Mouse (Mus musculus): ENCODE measurements around the gene 1700092M07Rik. TPM values are rescaled to one million over a fixed set of nuclear protein-coding genes. Genes with fewer than 3 reads are reported as not detected.

Gene 1700092M07Rik
- total RNA-seq, 4 experiments from 2014 or later = not detected

DNA sequence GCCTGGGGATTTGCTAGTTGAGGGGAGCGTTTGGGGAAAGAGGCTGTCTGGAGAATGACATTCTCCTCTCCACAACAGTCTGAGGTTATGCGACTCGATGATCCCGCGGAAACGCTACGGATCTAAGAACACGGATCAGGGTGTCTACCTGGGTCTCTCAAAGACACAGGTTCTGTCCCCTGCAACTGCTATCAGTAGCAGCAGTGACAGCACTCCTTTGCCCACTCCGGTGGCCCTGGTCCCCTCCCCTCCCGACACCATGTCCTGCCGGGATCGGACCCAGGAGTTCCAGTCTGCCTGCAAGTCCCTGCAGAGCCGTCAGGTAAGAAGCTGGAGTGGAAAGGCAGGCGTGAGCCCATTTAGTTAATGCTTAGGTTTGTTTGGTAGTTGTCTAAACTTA lies 1.7 kb downstream of the 1700092M07Rik start:
- no peak for DNase-seq (ENCODE audit: low spot score)

DNA sequence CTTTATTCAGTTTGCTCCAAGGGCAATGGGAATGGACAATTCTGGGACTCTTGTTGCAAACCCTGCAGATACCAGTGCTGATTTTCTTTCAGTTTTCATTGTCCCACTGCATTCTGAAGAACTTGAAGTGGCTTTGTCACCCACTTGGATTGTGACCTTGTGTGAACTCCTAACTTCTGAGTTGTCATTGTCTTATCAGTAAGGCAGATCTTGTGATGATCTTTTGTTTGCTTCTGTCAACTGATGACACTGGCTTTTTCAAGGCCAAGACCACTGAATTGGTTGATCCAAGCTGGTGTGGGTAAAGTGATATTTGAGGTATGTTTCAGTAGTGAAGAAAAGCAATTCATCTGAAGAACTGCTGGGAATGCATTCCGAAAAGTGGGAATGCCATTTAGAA lies 4.9 kb downstream of the 1700092M07Rik start:
- DNase-seq (ENCODE audit: low spot score) = no peak

DNA sequence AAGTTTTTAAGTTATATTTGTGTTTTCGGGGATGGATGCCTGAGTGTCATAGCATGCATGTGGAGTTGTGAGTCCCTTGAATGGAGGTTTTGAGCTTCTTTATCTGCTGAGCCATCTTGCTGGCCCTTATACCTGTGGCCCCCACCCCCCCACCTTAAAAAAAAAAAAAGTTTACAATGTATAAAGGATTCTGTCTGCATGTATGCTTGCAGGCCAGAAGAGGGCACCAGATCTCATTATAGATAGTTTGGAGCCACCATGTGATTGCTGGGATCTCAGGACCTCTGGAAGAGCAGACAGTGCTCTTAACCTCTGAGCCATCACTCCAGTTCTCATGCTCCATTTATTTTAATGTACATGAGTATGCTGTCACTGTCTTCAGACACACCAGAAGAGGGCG lies 6.8 kb downstream of the 1700092M07Rik start:
- no peak for DNase-seq (ENCODE audit: low spot score)

DNA sequence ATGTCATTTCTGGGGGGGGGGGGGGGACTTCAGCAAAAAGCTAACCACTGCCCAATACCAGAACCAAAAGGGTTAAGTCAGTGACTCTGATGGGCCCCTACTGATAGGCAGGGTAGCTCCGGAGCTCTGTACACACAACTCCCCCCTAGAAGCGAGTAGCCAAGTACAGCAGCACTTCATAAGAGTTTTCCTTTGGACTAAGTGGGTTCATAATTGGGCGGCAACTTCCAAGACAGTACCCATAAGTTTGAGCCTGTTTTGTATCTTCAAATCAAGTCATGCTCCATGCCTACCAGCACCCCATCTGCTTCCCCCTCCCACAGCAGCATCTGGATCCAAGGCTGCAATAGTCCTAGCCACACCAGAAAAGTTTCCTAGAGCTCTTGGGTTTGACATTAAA lies 15.1 kb downstream of the 1700092M07Rik start:
- no peak for DNase-seq (ENCODE audit: low spot score)

DNA sequence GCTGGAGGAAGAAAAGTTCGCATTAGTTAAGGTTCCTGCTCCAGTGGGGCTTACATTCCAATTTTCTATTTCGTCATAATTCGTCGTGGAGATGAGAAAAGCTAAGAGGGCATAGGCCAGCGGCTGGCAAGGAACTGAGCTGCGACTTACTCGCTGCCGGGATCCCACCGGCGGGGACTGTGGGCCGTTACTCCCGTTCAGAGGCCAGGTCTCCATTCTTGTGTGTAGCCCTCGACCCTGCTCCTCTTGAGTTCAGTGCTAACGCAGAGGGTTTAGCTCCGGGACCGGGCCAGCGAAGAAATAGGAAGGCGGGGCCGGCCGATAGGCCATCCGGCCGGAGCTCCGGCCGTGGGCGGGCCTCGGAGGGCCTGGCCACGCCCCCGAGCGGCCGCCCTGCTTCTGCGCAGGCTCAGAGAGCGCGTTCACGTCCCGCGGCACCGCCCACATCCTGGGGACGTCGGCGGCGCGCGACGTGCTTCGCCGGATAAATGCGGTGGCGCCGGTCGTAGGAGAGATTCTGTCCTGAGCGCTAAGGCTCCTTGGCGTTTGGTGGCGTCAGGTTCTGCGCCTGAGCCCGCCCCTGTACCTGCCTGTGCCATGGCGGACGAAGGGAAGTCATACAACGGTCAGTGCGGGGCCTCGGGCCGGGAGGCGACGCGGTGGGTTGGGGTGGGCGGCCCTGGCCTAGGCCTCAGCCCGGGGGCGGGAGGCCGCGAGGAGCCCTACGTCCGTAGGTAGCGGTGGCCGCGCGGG lies 16.3 kb downstream of the 1700092M07Rik start, which contains the start of gene Nxf1:
Gene Nxf1, plus strand, starts transcription at position 439 of the 753 bp plus-strand sequence.
- peak; percentile 85 for DNase-seq (ENCODE audit: low spot score)

DNA sequence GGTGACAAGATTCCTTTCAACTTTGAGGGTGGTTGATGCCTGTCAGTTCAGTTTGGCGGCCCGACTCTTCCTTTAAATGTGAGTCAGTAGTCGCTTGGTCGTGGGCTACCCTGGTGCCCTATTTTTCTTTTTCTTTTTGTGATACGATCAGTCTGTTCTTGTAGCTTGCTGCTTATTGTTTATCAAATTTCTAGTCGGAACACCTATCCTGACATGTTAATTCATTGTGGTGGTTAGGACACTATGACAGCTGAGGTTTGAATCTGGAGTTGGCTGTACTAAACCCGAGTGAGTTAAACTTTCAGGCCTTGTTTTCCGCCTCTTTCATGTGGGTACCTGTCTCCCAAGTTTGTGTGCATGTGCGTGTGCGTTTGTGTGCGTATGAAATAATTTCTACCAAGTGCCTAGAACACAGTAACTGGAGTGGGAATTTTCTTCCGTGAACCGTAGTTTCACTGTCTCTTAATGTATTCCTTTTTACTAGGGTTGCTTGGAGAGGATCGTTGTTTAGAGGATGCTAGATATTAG lies 17.0 kb downstream of the 1700092M07Rik start:
- DNase-seq (ENCODE audit: low spot score) = no peak

DNA sequence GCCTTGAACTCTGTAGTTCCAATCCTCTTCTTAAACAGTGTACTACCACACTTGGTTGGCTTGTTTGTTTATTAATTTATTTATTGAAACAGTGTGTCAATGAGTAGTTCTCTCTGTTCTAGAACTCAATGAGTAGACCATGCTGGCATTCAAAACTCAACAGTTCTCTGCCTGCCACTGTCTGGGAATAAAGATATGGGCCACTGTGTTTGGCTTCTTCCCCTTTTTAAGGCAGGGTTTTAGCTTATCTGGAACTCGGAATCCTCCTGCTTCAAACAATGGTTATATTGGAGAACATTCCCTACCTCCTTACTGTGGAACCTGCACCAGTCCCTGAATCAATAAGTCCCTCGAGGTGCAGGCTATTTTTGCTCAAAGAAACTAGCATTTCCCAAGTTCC lies 18.4 kb downstream of the 1700092M07Rik start:
- DNase-seq (ENCODE audit: low spot score) = no peak

DNA sequence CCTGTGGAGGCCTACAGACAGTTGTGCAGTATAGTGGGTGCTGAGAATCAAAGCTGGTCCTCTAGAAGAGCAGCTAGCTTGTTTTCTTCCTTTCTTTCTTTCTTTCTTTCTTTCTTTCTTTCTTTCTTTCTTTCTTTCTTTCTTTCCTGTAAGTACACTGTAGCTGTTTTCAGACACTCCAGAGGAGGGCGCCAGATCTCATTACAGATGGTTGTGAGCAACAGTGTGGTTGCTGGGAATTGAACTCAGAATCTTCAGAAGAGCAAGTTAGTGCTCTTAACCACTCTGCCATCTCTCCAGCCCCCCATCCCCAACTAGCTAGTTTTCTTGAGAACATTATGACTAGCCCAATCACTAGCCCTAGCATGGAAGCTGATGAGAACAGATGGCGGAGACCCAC lies 20.2 kb downstream of the 1700092M07Rik start:
- no peak for DNase-seq (ENCODE audit: low spot score)

DNA sequence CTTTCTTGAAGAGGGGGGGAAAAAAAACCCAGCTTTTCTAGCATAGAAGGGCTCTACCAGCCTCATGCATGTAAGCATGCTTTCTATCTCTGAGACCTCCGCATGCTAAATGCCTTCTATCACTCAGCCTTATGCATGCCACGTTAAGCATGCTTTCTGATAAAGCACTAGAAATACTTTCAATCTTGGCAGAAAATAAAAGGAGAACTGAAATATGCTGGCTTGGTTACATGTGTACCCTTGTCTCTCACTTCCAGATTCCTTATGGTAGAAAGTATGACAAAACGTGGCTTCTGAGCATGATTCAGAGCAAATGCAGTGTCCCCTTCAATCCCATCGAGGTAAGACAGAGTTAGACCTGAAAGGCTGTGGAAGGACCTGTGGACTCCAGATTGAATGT lies 22.8 kb downstream of the 1700092M07Rik start:
- DNase-seq (ENCODE audit: low spot score) = no peak

DNA sequence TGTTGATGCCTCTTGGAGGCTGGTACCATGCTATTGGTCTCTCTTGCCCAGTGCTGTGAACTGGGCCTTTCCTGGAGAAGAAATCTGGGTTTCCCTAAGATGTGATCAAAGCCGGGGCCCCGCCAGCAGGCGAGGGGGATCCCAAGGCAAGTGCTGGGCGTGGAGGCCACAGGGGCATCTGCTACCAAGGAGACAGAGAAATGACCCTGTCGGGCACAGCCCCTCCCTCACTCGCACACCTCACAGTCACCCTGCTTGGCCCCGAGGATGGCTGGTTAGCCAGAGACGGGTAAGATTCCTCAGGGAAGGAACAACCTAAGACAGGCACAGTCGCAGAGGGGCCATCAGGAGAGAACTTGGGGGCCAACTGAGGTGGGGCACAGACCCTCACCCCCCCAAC lies 25.0 kb downstream of the 1700092M07Rik start:
- no peak for DNase-seq (ENCODE audit: low spot score)

DNA sequence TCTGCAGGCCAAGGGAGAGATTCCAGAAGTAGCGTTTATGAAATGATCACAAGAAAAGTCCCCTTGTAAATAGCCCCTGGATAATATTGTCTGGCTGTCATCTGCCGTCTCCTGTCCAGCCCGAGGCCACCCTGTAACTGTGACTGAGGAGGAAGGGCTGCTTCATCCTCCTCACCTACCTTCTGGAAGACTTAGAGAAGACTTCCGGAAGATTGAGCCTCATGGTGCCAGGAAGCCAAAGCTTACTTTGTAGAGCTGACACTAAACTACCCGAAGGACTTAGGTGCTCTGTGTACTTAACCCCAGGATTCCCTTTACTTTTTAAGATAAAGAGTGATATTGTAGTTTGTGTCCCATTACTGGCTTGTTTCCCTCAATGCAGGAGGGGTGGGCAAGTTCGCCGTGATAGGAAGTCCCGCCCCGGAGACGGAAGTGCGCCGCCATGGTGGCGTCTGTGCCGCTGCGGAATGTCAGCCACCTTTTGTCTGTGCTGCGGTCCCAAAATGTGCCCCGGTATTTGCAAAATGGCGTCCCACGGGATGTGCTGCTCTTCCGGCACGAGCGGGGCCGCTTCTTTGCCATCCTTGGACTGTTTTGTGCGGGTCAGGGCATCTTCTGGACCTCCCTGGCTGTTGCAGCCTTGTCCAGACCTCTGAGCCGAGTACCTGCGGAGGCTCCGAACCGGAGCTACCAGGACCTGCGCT lies 30.2 kb downstream of the 1700092M07Rik start, which contains the start of gene Tmem223:
Gene Tmem223, plus strand, starts transcription at position 430 of the 704 bp plus-strand sequence.
- peak; percentile 83 for DNase-seq (ENCODE audit: low spot score)

DNA sequence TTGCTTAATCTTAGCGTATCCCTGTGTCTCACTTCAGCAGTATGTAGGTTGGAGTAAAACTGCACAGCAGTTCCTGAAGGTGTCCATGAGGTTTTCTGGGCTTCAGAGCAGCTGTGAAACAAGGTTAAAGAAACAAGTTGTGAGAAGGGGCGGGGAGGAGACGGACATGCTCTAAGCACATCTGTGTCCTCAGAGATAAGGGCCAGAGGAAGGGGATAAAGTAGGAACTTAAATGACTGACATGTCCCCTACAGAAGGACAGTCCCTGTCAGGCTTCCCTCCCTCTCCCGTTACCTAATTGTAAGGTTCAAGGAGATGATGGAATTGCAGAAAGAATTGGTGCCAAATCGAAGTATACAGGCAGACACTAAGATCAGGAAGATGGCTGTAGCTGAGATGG lies 32.5 kb downstream of the 1700092M07Rik start:
- no peak for DNase-seq (ENCODE audit: low spot score)

DNA sequence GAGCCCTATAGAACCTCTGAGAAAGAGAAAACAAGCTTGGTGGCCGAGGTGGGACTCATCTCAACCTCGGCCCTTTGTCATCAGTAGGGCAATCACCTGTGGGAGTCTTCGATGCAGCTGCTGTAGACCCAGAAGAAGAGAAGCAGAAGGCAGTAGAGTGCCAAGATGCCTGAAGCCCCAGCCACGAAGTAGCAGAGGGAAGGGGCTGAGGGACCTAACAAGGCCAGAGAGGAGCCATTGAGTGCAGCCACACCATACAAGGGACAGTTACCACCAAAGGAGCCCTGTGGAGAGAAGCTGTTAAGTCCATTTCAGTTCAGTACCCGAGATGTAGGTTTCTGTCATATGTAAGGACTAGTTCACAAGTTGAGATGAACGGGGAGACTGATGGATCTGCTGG lies 32.9 kb downstream of the 1700092M07Rik start:
- DNase-seq (ENCODE audit: low spot score) = no peak

DNA sequence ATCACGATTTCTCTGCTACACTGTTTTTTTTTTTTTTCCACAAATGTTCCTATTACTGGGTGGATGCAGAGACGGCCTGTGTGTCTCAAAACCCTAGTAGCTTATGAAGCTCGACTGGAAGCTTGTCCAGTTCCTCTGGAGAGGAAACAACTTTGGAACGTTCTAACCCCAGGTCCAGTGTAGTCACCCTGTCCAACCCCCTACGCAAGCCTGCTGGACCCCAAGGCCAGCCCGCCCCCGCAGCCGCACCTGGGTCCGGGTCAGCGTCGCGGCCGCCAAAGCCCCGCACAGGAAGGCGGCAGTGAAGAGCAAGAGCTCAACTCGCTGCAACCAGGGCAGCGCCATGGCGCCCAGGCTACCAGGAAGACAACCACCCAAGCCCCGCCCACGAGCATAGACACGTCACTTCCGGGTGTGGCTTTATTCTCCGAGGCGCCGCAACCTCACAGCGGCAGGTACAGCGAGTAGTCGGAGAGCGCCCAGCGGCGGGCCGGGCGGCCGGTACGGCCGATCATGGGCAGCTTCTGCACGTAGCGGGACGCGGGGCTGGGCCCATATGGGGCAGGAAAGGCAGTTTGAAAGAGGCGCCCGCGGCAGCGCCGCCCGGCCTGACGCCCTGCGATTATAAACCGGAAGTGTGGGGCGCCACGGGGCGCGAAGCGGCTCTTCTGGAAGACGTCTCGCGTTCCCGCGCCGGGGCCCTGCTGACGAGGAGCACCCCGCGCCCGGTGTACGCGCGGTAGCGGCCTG lies 33.7 kb downstream of the 1700092M07Rik start, which contains the start of gene Tmem179b:
Gene Tmem179b, minus strand, starts transcription at position 382 of the 750 bp plus-strand sequence.
- DNase-seq (ENCODE audit: low spot score) = peak; percentile 95

DNA sequence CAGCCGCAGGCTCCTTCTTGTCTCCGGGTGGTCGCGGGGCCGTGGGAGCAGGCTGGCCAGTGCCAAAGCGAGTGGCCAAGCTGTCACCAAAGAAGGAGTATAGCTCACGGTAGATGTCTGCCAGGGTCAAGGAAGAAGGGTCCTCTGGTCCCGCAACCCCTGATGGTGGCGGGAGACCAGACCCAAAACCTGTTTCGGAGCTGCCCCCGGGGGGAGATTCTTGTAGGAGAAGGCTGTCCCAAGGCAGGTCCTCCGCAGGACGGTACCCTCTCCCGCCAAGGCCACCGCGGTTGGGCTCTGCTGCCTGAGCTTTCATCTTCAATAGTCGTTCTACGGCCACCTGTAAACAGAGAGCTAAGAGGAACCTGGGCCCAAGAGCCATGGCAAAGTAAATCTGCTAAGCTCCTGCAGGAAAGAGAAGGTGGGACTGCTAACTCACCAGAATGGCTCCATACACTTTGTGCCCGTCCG lies 34.5 kb downstream of the 1700092M07Rik start:
- DNase-seq (ENCODE audit: low spot score) = peak; percentile 21

DNA sequence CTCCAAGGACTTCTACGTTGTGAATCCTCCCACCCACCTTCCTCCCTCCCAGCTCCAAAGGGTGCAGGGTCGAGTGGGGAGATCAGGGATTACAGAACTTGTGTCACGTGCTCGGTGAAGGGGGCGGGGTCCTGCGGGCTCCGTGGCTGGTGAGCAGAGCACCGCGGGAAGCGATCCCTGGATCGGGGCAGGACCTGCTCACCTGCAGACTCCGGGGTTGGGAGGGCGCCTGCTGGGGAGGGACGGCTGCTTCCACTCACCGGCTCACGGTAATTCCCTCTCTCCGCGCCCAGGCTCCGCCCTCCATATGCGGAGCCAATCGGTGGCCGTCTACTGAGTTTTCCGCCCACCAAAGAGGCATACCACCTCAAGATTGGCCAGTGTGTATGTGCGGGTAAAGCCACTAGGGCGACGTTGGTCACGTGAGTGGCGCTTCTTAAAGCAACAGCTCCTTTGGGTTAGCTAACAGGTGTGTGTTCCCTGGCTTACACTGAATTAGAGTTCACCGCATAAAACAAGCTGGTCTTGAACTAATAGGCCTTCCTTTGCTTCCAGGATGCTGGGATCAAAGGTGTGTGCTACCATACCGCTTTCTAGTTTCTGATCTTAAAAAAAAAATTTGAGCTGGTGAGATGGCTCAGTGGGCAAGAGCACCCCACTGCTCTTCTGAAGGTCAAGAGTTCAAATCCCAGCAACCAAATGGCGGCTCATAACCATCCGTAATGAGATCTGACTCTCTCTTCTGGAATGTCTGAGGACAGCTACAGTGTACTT lies 45.7 kb downstream of the 1700092M07Rik start, which contains the start of gene Taf6l:
Gene Taf6l, minus strand, starts transcription at position 410 of the 774 bp plus-strand sequence.
- peak; percentile 95 for DNase-seq (ENCODE audit: low spot score)

DNA sequence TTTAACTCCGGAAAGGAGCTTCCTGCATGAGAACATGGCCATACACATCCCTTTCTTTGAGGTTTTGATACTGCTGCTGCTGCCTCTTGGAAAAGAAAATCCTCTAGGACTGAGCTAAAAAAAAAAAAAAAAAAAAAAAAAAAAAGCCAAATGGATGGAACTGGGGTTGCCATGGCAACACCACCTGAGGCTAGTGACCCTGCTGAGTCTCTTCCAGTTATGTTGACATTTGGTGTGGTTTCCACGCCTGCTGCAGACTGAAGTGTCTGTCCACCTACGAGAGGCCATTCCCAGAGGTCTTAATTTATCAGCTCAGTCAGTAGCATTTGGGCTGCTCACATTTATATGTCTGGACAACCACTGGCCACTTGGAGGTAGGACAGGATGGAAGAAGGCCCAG lies 48.0 kb downstream of the 1700092M07Rik start:
- no peak for DNase-seq (ENCODE audit: low spot score)

DNA sequence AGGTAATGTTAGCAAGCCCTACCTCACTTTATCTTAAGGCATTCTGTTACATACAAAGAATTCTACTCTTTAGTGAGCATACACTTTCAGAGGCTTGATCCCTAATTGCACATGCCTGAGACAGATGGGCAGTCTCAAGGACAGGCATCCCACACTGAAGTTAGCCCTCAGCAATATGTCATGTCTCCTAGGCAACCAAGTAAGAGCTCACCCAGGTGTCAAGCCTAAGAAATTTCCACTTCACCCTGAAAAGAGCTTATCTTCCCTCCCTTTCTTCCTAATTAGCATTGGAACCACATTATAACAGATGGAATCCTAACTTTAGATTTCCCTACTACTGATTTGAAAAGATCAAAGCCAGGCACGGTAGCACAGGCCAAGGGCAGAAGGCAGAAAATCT lies 48.7 kb downstream of the 1700092M07Rik start:
- DNase-seq (ENCODE audit: low spot score) = no peak

DNA sequence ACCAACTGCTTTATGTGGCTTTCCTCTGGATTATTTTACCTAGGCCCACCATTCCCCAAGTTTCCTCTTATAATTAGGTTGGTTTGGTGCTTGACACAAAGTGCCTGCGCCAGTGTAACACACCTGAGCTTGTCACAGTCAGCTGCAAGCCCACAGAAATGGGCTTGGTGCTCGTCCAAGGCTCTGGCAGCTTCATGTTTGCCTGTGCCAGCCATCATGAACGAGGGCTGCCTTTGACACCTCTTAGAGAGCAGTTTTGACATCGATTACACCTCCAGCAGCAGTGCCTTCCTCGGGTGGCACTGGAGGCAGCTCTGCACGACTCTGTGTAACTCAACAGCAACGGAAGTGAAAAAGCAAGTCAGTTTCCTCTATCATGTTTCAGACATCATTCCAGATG lies 49.7 kb downstream of the 1700092M07Rik start:
- DNase-seq (ENCODE audit: low spot score) = no peak
